Mouse (Mus musculus): ENCODE results near the gene Tnf.
A peak's percentile ranks its signal among the peaks of the same experiment; 100 is the strongest.

The Tnf gene

GRCm38 (mm10) chr17:35198946-35199345 is 2.9 kb downstream of the Tnf start:
- DNase-seq (ENCODE audit: low read depth, low spot score) = no peak

GRCm38 (mm10) chr17:35198029-35198428 is 3.8 kb downstream of the Tnf start:
- DNase-seq (ENCODE audit: low read depth, low spot score) = peak; percentile 13

GRCm38 (mm10) chr17:35197126-35197525 is 4.7 kb downstream of the Tnf start:
- DNase-seq (ENCODE audit: low read depth, low spot score) = peak; percentile 74

- DNase-seq (ENCODE audit: low read depth, low spot score) = peak; percentile 44
Measured at GRCm38 (mm10) chr17:35196321-35196641, 5.5 kb downstream of the Tnf start.

GRCm38 (mm10) chr17:35195631-35196320 is 6.0 kb downstream of the Tnf start:
- peak; percentile 96 for DNase-seq (ENCODE audit: low read depth, low spot score)

- DNase-seq (ENCODE audit: low read depth, low spot score) = no peak
Measured at GRCm38 (mm10) chr17:35194844-35195630, 6.8 kb downstream of the Tnf start.

- DNase-seq (ENCODE audit: low read depth, low spot score) = peak; percentile 82
Measured at GRCm38 (mm10) chr17:35193881-35194843, 7.6 kb downstream of the Tnf start, which contains the start of gene Ltb. Gene Ltb (plus strand): TSS chr17:35194439.

GRCm38 (mm10) chr17:35192924-35193323 is 8.9 kb downstream of the Tnf start:
- no peak for DNase-seq (ENCODE audit: low read depth, low spot score)

- peak; percentile 50 for DNase-seq (ENCODE audit: low read depth, low spot score)
Measured at GRCm38 (mm10) chr17:35191723-35192122, 10.1 kb downstream of the Tnf start.

- DNase-seq (ENCODE audit: low read depth, low spot score) = peak; percentile 74
Measured at GRCm38 (mm10) chr17:35190096-35190495, 11.7 kb downstream of the Tnf start.

GRCm38 (mm10) chr17:35189186-35189585 is 12.6 kb downstream of the Tnf start:
- DNase-seq (ENCODE audit: low read depth, low spot score) = peak; percentile 37

- no peak for DNase-seq (ENCODE audit: low read depth, low spot score)
Measured at GRCm38 (mm10) chr17:35187959-35188610, 13.7 kb downstream of the Tnf start, which contains the start of gene Lst1. Gene Lst1 (minus strand): TSS chr17:35188439.

- no peak for DNase-seq (ENCODE audit: low read depth, low spot score)
Measured at GRCm38 (mm10) chr17:35187345-35187744, 14.5 kb downstream of the Tnf start.

- peak; percentile 85 for DNase-seq (ENCODE audit: low read depth, low spot score)
Measured at GRCm38 (mm10) chr17:35186681-35187080, 15.1 kb downstream of the Tnf start.

GRCm38 (mm10) chr17:35185639-35186611 is 15.9 kb downstream of the Tnf start:
- peak; percentile 91 for DNase-seq (ENCODE audit: low read depth, low spot score)

- no peak for DNase-seq (ENCODE audit: low read depth, low spot score)
Measured at GRCm38 (mm10) chr17:35180093-35180492, 21.7 kb downstream of the Tnf start.

- DNase-seq (ENCODE audit: low read depth, low spot score) = peak; percentile 88
Measured at GRCm38 (mm10) chr17:35178528-35178927, 23.3 kb downstream of the Tnf start.

- no peak for DNase-seq (ENCODE audit: low read depth, low spot score)
Measured at GRCm38 (mm10) chr17:35175968-35176367, 25.8 kb downstream of the Tnf start, which contains the start of gene Aif1. Gene Aif1 (minus strand): TSS chr17:35176068.

- DNase-seq (ENCODE audit: low read depth, low spot score) = no peak
Measured at GRCm38 (mm10) chr17:35175382-35175781, 26.4 kb downstream of the Tnf start.
